Comparison of ENCODE assay signal across 8 mouse cellular contexts in genomic region chr7:65155628-65156513, GRCm38 (mm10). TPM values are rescaled to one million over a fixed set of nuclear protein-coding genes. Genes with fewer than 3 reads are reported as not detected.
A peak's percentile ranks its signal among the peaks of the same experiment; 100 is the strongest.
DNase-seq lines count a peak whose midpoint lies in the region; ATAC-seq lines count a peak whose summit lies in the region.

No protein-coding gene starts in this region.

- peak overlapping the region; percentile 97 for H3K4me2 ChIP-seq in embryonic facial prominence, embryonic 15.5 days (replicated peaks)
- peak overlapping the region; percentile 96 for H3K4me2 ChIP-seq in hindbrain, embryonic 11.5 days (replicated peaks; ENCODE audit: low read depth, low read length)
- peak overlapping the region; percentile 97 for H3K4me2 ChIP-seq in midbrain, embryonic 14.5 days (ENCODE audit: low read length)

- WGBS in embryonic facial prominence, embryonic 15.5 days, result under 1% methylated on average over 104 of the region's 122 CpGs
- 0% methylated on average over 81 of the region's 122 CpGs for WGBS in hindbrain, embryonic 11.5 days
- WGBS in midbrain, embryonic 14.5 days, result under 1% methylated on average over 119 of the region's 122 CpGs

- ATAC-seq in embryonic facial prominence, embryonic 15.5 days (ENCODE audit: insufficient number of reproducible peaks, low FRiP score, low TSS enrichment, low read depth), result peak; percentile 61
- peak; percentile 84 for ATAC-seq in hindbrain, embryonic 11.5 days (ENCODE audit: low FRiP score)
- peak; percentile 89 for ATAC-seq in midbrain, embryonic 14.5 days (ENCODE audit: low FRiP score, low TSS enrichment)

- peak overlapping the region; percentile 63 for H3K9ac ChIP-seq in embryonic facial prominence, embryonic 15.5 days
- peak overlapping the region; percentile 73 for H3K9ac ChIP-seq in hindbrain, embryonic 11.5 days (ENCODE audit: low read depth, low read length)
- peak overlapping the region; percentile 77 for H3K9ac ChIP-seq in midbrain, embryonic 14.5 days (replicated peaks; ENCODE audit: low read length)

- H3K27ac ChIP-seq in embryonic facial prominence, embryonic 15.5 days (replicated peaks), result peak overlapping the region; percentile 55
- H3K27ac ChIP-seq in hindbrain, embryonic 11.5 days (ENCODE audit: low read depth, low read length), result peak overlapping the region; percentile 73
- H3K27ac ChIP-seq in midbrain, embryonic 14.5 days (replicated peaks; ENCODE audit: low read depth, low read length), result peak overlapping the region; percentile 86

- peaks cover 12% of the 10 kb centered on the region; the same call in 1 of the 2 replicates for H3K4me1 ChIP-seq in embryonic facial prominence, embryonic 15.5 days
- H3K4me1 ChIP-seq in hindbrain, embryonic 11.5 days (replicated peaks; ENCODE audit: control insufficient read depth, insufficient read depth, low read length), result peaks cover 2% of the 10 kb centered on the region; the same call in 1 of the 2 replicates
- H3K4me1 ChIP-seq in midbrain, embryonic 14.5 days (ENCODE audit: control insufficient read depth, insufficient read depth, low read length), result peaks cover 14% of the 10 kb centered on the region; the same call in 1 of the 2 replicates

- no peaks in the 10 kb centered on the region for H3K36me3 ChIP-seq in embryonic facial prominence, embryonic 15.5 days
- H3K36me3 ChIP-seq in hindbrain, embryonic 11.5 days (ENCODE audit: control insufficient read depth, insufficient read depth, low read length), result no peaks in the 10 kb centered on the region
- H3K36me3 ChIP-seq in midbrain, embryonic 14.5 days (ENCODE audit: control insufficient read depth, insufficient read depth, low read length), result no peaks in the 10 kb centered on the region

- intact Hi-C loops in left cerebral cortex, postnatal 36 days (cut with DNase I), result loop anchor here (10.0 kb wide), 1 partner anchor 201 kb away; no protein-coding TSS in a partner anchor

- DNase-seq in gastrocnemius, postnatal 10 days, result peak; percentile 35
- no peak for DNase-seq in gastrocnemius, adult 8-10 months (ENCODE audit: low spot score in 2 of 2)
- peak; percentile 23 to 24 for DNase-seq in adrenal gland, postnatal 36 days
- DNase-seq in hindbrain, embryonic 11.5 days (ENCODE audit: low spot score), result peak; percentile 79
- DNase-seq in left cerebral cortex, postnatal 36 days (ENCODE audit: low spot score in 2 of 2), result peak; percentile 74 to 79
- DNase-seq in midbrain, embryonic 14.5 days, result peak; percentile 84
- DNase-seq in testis, postnatal 14 days (ENCODE audit: low spot score), result peak; percentile 9

- H3K4me3 ChIP-seq in embryonic facial prominence, embryonic 15.5 days (replicated peaks), result peak overlapping the region; percentile 64
- H3K4me3 ChIP-seq in hindbrain, embryonic 11.5 days (ENCODE audit: low read depth, low read length), result peak overlapping the region; percentile 62
- peak overlapping the region; percentile 67 for H3K4me3 ChIP-seq in midbrain, embryonic 14.5 days (replicated peaks; ENCODE audit: low read depth, low read length)

- H3K9me3 ChIP-seq in embryonic facial prominence, embryonic 15.5 days (replicated peaks), result no peaks in the 10 kb centered on the region
- no peaks in the 10 kb centered on the region for H3K9me3 ChIP-seq in hindbrain, embryonic 11.5 days (ENCODE audit: control insufficient read depth, low read length)
- no peaks in the 10 kb centered on the region for H3K9me3 ChIP-seq in midbrain, embryonic 14.5 days (ENCODE audit: control insufficient read depth, low read length)

- peaks cover 47% of the 10 kb centered on the region for H3K27me3 ChIP-seq in embryonic facial prominence, embryonic 15.5 days
- peaks cover 10% of the 10 kb centered on the region for H3K27me3 ChIP-seq in hindbrain, embryonic 11.5 days (ENCODE audit: control insufficient read depth, insufficient read depth, low read length)
- 0 out of 2 replicates have a peak, but pooled peaks cover 4% of the 10 kb centered on the region for H3K27me3 ChIP-seq in midbrain, embryonic 14.5 days (ENCODE audit: control insufficient read depth, insufficient read depth, low read length)

RNA-seq across cellular contexts. Expression of gene Fam189a1, which starts 0.5 kb away (rescaled TPM):
- total RNA-seq in gastrocnemius, postnatal 10 days (2021), result under 1 TPM; 0.11 to 0.56 TPM
- total RNA-seq in gastrocnemius, adult 8-10 months (2022), result not detected
- total RNA-seq in adrenal gland, postnatal 36 days (2021), result under 1 TPM; 0.23 to 0.30 TPM
- 4.8 and 4.9 TPM in 2 replicates for polyA plus RNA-seq in embryonic facial prominence, embryonic 15.5 days (2015; fragmentation: Nextera tagmentation; extraction: Ambion mirVana)
- polyA plus RNA-seq in hindbrain, embryonic 11.5 days (2014; fragmentation: Nextera tagmentation; extraction: Ambion mirVana), result 1.6 and 2.4 TPM in 2 replicates
- 10 to 100 TPM; 55.9 to 66.3 TPM for total RNA-seq in left cerebral cortex, postnatal 36 days (2021)
- polyA plus RNA-seq in midbrain, embryonic 14.5 days (2014; fragmentation: Nextera tagmentation; extraction: Ambion mirVana), result 7.9 and 9.9 TPM in 2 replicates

Comparison
In these comparisons a context has a peak if more than half of its experiments do, and no peak if none do; other contexts are left out.
1. DNase-seq: peak in gastrocnemius, postnatal 10 days (single experiment), adrenal gland, postnatal 36 days (2 of 2), hindbrain, embryonic 11.5 days (single experiment), left cerebral cortex, postnatal 36 days (2 of 2), midbrain, embryonic 14.5 days (single experiment) and testis, postnatal 14 days (single experiment); none in gastrocnemius, adult 8-10 months (0 of 2).
2. RNA of gene Fam189a1, which starts 0.5 kb away (total RNA-seq): 55.9 to 66.3 TPM in left cerebral cortex, postnatal 36 days; 0.11 to 0.56 TPM in gastrocnemius, postnatal 10 days, 0.23 to 0.30 TPM in adrenal gland, postnatal 36 days and not detected in gastrocnemius, adult 8-10 months; every median in the first group is over 10 times any median in the second.
3. Peak in every context shown above with its lines, with median percentiles within 50 percentile points of each other: ATAC-seq, H3K27ac ChIP-seq, H3K4me2 ChIP-seq, H3K4me3 ChIP-seq and H3K9ac ChIP-seq.